Mouse (Mus musculus): ENCODE measurements around the gene Tnk2. TPM values are rescaled to one million over a fixed set of nuclear protein-coding genes. Genes with fewer than 3 reads are reported as not detected.

Tnk2 gene
- 10 to 100 TPM; 13.8 to 19.1 TPM for total RNA-seq (2023)

GRCm38 (mm10) chr16:32643661-32644061 is at the start of gene Tnk2:
Tnk2 (plus strand) TSS chr16:32643874.

GRCm38 (mm10) chr16:32608712-32609400 is 34.8 kb upstream of the Tnk2 start, which contains the start of gene Tfrc:
Tfrc (plus strand) TSS chr16:32608920.

Other genes starting within 250 kb of the Tnk2 start
- gene Tm4sf19, start 243.4 kb upstream of the Tnk2 start, total RNA-seq (2023): not detected
- 10 to 100 TPM; 11.4 to 15.2 TPM for gene Tctex1d2, start 224.2 kb upstream of the Tnk2 start, total RNA-seq (2023)
- gene Pcyt1a, start 213.0 kb upstream of the Tnk2 start, total RNA-seq (2023): 100 to 1,000 TPM; 123 to 140 TPM
- gene Slc51a, start 156.0 kb upstream of the Tnk2 start, total RNA-seq (2023): not detected
- not detected for gene Zdhhc19, start 147.6 kb upstream of the Tnk2 start, total RNA-seq (2023)
- gene Tfrc, start 35.0 kb upstream of the Tnk2 start, total RNA-seq (2023): 10 to 100 TPM; 14.5 to 29.4 TPM
- under 1 TPM in 1 of 2 experiments, not detected in 1; 0.12 TPM for gene Muc4, start 92.0 kb downstream of the Tnk2 start, total RNA-seq (2023)
- gene Muc20, start 153.6 kb downstream of the Tnk2 start, total RNA-seq (2023): under 1 TPM; 0.70 to 0.81 TPM
- gene Smbd1, start 166.6 kb downstream of the Tnk2 start, total RNA-seq (2023): 1 to 10 TPM in 1 of 2 experiments, under 1 TPM in 1; 0.79 to 1.1 TPM
- gene Fyttd1, start 233.6 kb downstream of the Tnk2 start, total RNA-seq (2023): 10 to 100 TPM; 31.6 to 33.3 TPM
- 10 to 100 TPM; 31.8 to 32.7 TPM for gene Rubcn, start 233.9 kb downstream of the Tnk2 start, total RNA-seq (2023)

All from monocyte, adult 59 days (primary cell).